Mouse (Mus musculus) stomach, embryonic 15.5 days (tissue): ENCODE measurements around the gene Chrd. TPM values are rescaled to one million over a fixed set of nuclear protein-coding genes. Genes with fewer than 3 reads are reported as not detected.

ENCODE experiments used
- ATAC-seq: fragments of 200-750 bp; cut with Nextera tagmentation; 2 replicates; pipeline ENCODE4 v1.8.0; 2017; ENCODE audit warnings: low read depth, moderate number of reproducible peaks, moderate TSS enrichment; ENCODE audit not compliant: insufficient read depth, low FRiP score
- H3K27ac ChIP-seq: fragments of 300-500 bp; sonication (generic); 2 replicates; pipeline ENCODE4 v1.5.1; 2015; ENCODE audit warnings: mild to moderate bottlenecking, inconsistent platforms
- H3K27me3 ChIP-seq: fragments of 300-500 bp; sonication (generic); replicated peaks from 2 replicates; pipeline ENCODE4 v1.6.1; 2015; ENCODE audit warnings: inconsistent platforms
- H3K36me3 ChIP-seq: fragments of 300-500 bp; sonication (generic); 2 replicates; pipeline ENCODE4 v1.6.1; 2015; ENCODE audit warnings: inconsistent platforms
- H3K4me1 ChIP-seq: fragments of 300-500 bp; sonication (generic); 2 replicates; pipeline ENCODE4 v1.6.1; 2015; ENCODE audit warnings: inconsistent platforms
- H3K4me2 ChIP-seq: fragments of 300-500 bp; sonication (generic); 2 replicates; pipeline ENCODE4 v1.6.1; 2015; ENCODE audit warnings: mild to moderate bottlenecking, inconsistent platforms
- H3K4me3 ChIP-seq: fragments of 300-500 bp; sonication (generic); replicated peaks from 2 replicates; pipeline ENCODE4 v1.5.1; 2015; ENCODE audit warnings: inconsistent platforms
- H3K9ac ChIP-seq: fragments of 300-500 bp; sonication (generic); 2 replicates; pipeline ENCODE4 v1.6.1; 2015; ENCODE audit warnings: inconsistent platforms
- H3K9me3 ChIP-seq: fragments of 300-500 bp; sonication (generic); 2 replicates; pipeline ENCODE4 v1.6.1; 2016; ENCODE audit warnings: inconsistent platforms
- WGBS: fragments of 180-500 bp; shearing (Covaris S2); methylation state at CpG from one replicate; pipeline ENCODE4 v1.1.7; 2015; 5-methylcytosine and 5-hydroxymethylcytosine counted together
- polyA plus RNA-seq: library from polyadenylated mRNA; unstranded; fragments of >200 nt; fragmentation: Nextera tagmentation; extraction: Ambion mirVana; gene quantifications from 2 replicates; pipeline ENCODE4 v1.2.1, GENCODE M21; 2015

The Chrd gene
- polyA plus RNA-seq, 1 experiment from 2014 or later = 4.0 TPM

- H3K4me3 ChIP-seq = no peak overlapping the region
- H3K27ac ChIP-seq = peak overlapping the region; percentile 40; the same call in 1 of the 2 replicates
- H3K9ac ChIP-seq = no peak overlapping the region
- H3K9me3 ChIP-seq = no peaks in the 10 kb centered on the region
- no peak for ATAC-seq
- peaks cover 15% of the 10 kb centered on the region for H3K4me1 ChIP-seq
- H3K36me3 ChIP-seq = peaks cover 9% of the 10 kb centered on the region; the same call in 1 of the 2 replicates
- 27% methylated on average over 11 of the region's 12 CpGs for WGBS
- H3K27me3 ChIP-seq = no peaks in the 10 kb centered on the region
- 0 out of 2 replicates have a peak overlapping the region, but pooled peaks have one; percentile 1 for H3K4me2 ChIP-seq
Observed at GRCm38 (mm10) chr16:20701729-20702521, 31.0 kb upstream of the Chrd start.

DNA sequence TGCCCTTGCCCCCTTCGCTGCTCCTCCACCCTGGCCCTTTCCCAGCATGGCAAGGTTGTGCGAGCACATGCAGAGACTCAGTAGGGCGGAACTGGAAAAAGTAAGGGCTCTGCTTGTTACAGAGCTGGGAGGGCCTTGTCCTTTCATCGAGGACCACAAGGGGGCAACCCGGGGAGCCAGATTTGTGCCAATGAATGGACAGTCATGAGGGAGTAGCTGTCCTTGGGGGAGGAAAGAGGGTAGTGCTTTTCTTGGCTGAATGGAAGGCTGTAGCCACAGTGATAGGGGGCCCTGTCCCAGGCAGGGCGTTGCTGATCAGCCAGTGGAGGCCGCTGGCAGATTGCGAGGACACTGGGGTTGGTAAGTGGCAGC lies 30.4 kb upstream of the Chrd start:
- Histone ChIP-seq H3K9ac (no peak overlapping the region), H3K4me2 (0 out of 2 replicates have a peak overlapping the region, but pooled peaks have one; percentile 1), H3K27ac (no peak overlapping the region), H3K4me3 (no peak overlapping the region), H3K27me3 (no peaks in the 10 kb centered on the region), H3K4me1 (peaks cover 15% of the 10 kb centered on the region), H3K36me3 (peaks cover 12% of the 10 kb centered on the region), H3K9me3 (no peaks in the 10 kb centered on the region)
- peak; percentile 76 for ATAC-seq
- 13% methylated on average over 8 of the region's 8 CpGs for WGBS

GRCm38 (mm10) chr16:20703071-20703470 lies 29.9 kb upstream of the Chrd start:
- Histone ChIP-seq H3K4me3 (no peak overlapping the region), H3K4me1 (peaks cover 15% of the 10 kb centered on the region), H3K36me3 (peaks cover 18% of the 10 kb centered on the region), H3K4me2 (no peak overlapping the region), H3K9ac (no peak overlapping the region), H3K27me3 (no peaks in the 10 kb centered on the region), H3K27ac (no peak overlapping the region), H3K9me3 (no peaks in the 10 kb centered on the region)
- 91% methylated on average over 10 of the region's 10 CpGs for WGBS
- ATAC-seq = no peak

GRCm38 (mm10) chr16:20703699-20704400 lies 29.1 kb upstream of the Chrd start:
- no peaks in the 10 kb centered on the region for H3K27me3 ChIP-seq
- WGBS = 84% methylated on average over 6 of the region's 6 CpGs
- peaks cover 15% of the 10 kb centered on the region for H3K4me1 ChIP-seq
- H3K36me3 ChIP-seq = peaks cover 18% of the 10 kb centered on the region
- H3K4me2 ChIP-seq = no peak overlapping the region
- H3K9ac ChIP-seq = no peak overlapping the region
- H3K4me3 ChIP-seq = no peak overlapping the region
- no peaks in the 10 kb centered on the region for H3K9me3 ChIP-seq
- 0 out of 2 replicates have a peak, but pooled peaks have one; percentile 15 for ATAC-seq
- no peak overlapping the region for H3K27ac ChIP-seq

DNA sequence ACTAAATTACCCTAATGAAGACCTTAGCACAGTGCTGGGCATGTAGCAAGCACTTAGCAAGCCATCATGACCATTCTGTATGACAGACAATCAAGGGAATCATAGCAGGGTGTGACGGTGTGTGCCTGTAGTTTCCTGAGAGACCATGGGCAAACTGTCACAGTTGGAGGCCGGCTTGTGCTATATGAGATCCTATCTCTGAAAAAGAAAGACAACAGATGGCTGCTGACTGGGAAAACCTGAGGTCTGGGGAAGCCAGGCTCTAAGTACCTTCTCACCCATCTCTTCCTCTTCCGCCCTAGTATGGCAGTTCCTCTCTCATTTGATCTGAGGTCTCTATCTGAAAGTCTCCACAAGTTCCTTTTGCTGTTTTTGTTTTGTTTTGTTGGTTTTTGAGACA lies 27.1 kb upstream of the Chrd start:
- Histone ChIP-seq H3K4me2 (no peak overlapping the region), H3K36me3 (peaks cover 22% of the 10 kb centered on the region), H3K27ac (no peak overlapping the region), H3K9me3 (no peaks in the 10 kb centered on the region), H3K4me1 (peaks cover 15% of the 10 kb centered on the region), H3K4me3 (no peak overlapping the region), H3K9ac (no peak overlapping the region), H3K27me3 (no peaks in the 10 kb centered on the region)
- 84% methylated on average over 3 of the region's 3 CpGs for WGBS
- no peak for ATAC-seq

- Histone ChIP-seq H3K9ac (no peak overlapping the region), H3K27ac (no peak overlapping the region), H3K4me3 (no peak overlapping the region), H3K4me1 (peaks cover 12% of the 10 kb centered on the region), H3K27me3 (no peaks in the 10 kb centered on the region), H3K9me3 (no peaks in the 10 kb centered on the region), H3K4me2 (no peak overlapping the region), H3K36me3 (peaks cover 29% of the 10 kb centered on the region)
- ATAC-seq = 0 out of 2 replicates have a peak, but pooled peaks have one; percentile 14
- WGBS = 88% methylated on average over 2 of the region's 2 CpGs
Observed at GRCm38 (mm10) chr16:20706407-20707055, 26.4 kb upstream of the Chrd start.

DNA sequence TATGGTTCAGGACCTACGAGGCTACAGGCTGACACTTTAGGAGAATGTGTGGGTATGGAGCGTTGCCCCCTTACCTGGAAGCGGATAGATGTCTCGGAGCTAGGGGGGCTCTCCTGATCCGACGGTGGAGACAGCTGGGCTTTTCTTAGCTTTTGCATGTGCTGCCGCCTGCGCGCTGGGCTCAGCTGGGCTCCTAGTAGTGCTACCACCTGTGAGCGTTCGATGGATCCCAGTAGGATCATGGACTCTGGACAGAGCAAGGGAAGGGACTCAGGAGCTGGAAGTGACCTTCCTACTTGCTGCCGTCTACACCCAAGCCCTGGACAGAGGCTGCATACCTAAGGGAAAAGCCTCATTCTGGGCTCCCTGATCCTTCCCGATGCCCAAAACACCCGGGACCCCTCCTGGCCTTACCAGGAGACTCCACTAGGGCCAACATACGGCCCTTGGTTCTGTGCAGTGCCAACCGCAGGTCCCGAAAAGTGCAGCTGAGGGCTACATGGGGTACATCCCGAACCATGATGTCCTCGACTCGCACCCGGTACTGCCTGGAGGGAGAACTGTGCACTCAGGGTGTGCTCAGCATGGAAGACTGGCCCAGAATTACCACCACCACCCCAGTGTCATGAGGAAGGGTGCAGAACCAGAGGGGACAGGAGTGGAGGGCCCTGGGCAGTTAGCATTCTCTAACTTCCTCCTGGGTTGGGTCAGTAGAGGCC lies 24.5 kb upstream of the Chrd start:
- H3K27me3 ChIP-seq = no peaks in the 10 kb centered on the region
- H3K4me1 ChIP-seq = no peaks in the 10 kb centered on the region
- H3K36me3 ChIP-seq = peaks cover 36% of the 10 kb centered on the region
- no peak overlapping the region for H3K27ac ChIP-seq
- no peak overlapping the region for H3K4me3 ChIP-seq
- 94% methylated on average over 21 of the region's 21 CpGs for WGBS
- no peak overlapping the region for H3K4me2 ChIP-seq
- H3K9ac ChIP-seq = no peak overlapping the region
- no peaks in the 10 kb centered on the region for H3K9me3 ChIP-seq
- ATAC-seq = no peak

GRCm38 (mm10) chr16:20708939-20709734 lies 23.8 kb upstream of the Chrd start:
- Histone ChIP-seq H3K36me3 (peaks cover 34% of the 10 kb centered on the region), H3K4me2 (no peak overlapping the region), H3K4me3 (no peak overlapping the region), H3K27ac (no peak overlapping the region), H3K4me1 (0 out of 2 replicates have a peak, but pooled peaks cover 6% of the 10 kb centered on the region), H3K27me3 (no peaks in the 10 kb centered on the region), H3K9me3 (no peaks in the 10 kb centered on the region), H3K9ac (no peak overlapping the region)
- no peak for ATAC-seq
- WGBS = 80% methylated on average over 19 of the region's 19 CpGs

- Histone ChIP-seq H3K4me1 (peaks cover 16% of the 10 kb centered on the region), H3K4me3 (no peak overlapping the region), H3K27ac (no peak overlapping the region), H3K36me3 (peaks cover 34% of the 10 kb centered on the region), H3K4me2 (no peak overlapping the region), H3K27me3 (no peaks in the 10 kb centered on the region), H3K9ac (no peak overlapping the region), H3K9me3 (no peaks in the 10 kb centered on the region)
- 93% methylated on average over 11 of the region's 11 CpGs for WGBS
- ATAC-seq = no peak
Observed at GRCm38 (mm10) chr16:20710370-20710769, 22.6 kb upstream of the Chrd start.

GRCm38 (mm10) chr16:20710810-20711209 lies 22.1 kb upstream of the Chrd start:
- H3K27ac ChIP-seq = no peak overlapping the region
- H3K9ac ChIP-seq = no peak overlapping the region
- H3K27me3 ChIP-seq = no peaks in the 10 kb centered on the region
- H3K4me2 ChIP-seq = no peak overlapping the region
- 80% methylated on average over 4 of the region's 4 CpGs for WGBS
- H3K9me3 ChIP-seq = no peaks in the 10 kb centered on the region
- no peak overlapping the region for H3K4me3 ChIP-seq
- H3K36me3 ChIP-seq = peaks cover 34% of the 10 kb centered on the region
- peaks cover 20% of the 10 kb centered on the region for H3K4me1 ChIP-seq
- no peak for ATAC-seq

GRCm38 (mm10) chr16:20712190-20712589 lies 20.7 kb upstream of the Chrd start:
- ATAC-seq = no peak
- no peak overlapping the region for H3K4me2 ChIP-seq
- no peak overlapping the region for H3K4me3 ChIP-seq
- H3K4me1 ChIP-seq = peaks cover 27% of the 10 kb centered on the region
- no peaks in the 10 kb centered on the region for H3K9me3 ChIP-seq
- H3K36me3 ChIP-seq = peaks cover 28% of the 10 kb centered on the region
- no peaks in the 10 kb centered on the region for H3K27me3 ChIP-seq
- H3K27ac ChIP-seq = no peak overlapping the region
- 77% methylated on average over 9 of the region's 9 CpGs for WGBS
- no peak overlapping the region for H3K9ac ChIP-seq
